Mouse (Mus musculus) gastrocnemius, adult 18-20 months (tissue): ENCODE results near the gene Aqp7. TPM values are rescaled to one million over a fixed set of nuclear protein-coding genes. Genes with fewer than 3 reads are reported as not detected.

Experiments
- DNase-seq: peaks from one replicate; pipeline ENCODE4 v3.0.0; 2021; ENCODE audit warnings: low spot score
- microRNA-seq: library from miRNA; unstranded; fragments of <30 nt; microRNA quantifications from one replicate; pipeline ENCODE4 v1.2.0, GENCODE M21; 2021
- total RNA-seq, 2 experiments: library from RNA; stranded (reverse); gene quantifications; 2 replicates each; pipeline ENCODE4 v1.2.3; 2021

Aqp7 gene
- total RNA-seq, 2 experiments from 2014 or later: 6.4 to 10.6 TPM

- DNase-seq: no peak
Measured at GRCm38 (mm10) chr4:41015798-41016197, 32.1 kb downstream of the Aqp7 start.

- no peak for DNase-seq
Measured at GRCm38 (mm10) chr4:41013351-41013750, 34.6 kb downstream of the Aqp7 start.

- DNase-seq: no peak
Measured at GRCm38 (mm10) chr4:41000842-41001639, 46.9 kb downstream of the Aqp7 start.

DNA sequence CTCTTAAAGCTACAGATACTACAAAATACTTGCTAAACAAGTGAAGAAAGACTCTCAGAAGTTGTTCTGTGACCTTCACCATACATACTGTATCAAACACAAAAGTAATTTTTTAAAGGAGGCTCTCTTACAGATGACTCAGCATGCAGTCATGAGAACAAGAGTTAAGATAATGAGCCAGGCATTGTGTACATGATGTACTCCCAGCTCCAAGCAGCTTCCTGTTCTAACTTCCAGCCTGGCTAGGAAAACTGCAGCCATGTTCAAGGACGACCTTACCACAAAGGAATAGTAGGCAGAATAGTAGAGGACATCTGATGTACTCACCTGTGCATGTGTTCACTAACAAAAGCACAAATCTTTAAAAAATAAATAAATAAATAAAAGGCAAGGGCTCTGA is 47.7 kb downstream of the Aqp7 start:
- no peak for DNase-seq

- DNase-seq: no peak
Measured at GRCm38 (mm10) chr4:40997916-40998315, 50.0 kb downstream of the Aqp7 start.

DNA sequence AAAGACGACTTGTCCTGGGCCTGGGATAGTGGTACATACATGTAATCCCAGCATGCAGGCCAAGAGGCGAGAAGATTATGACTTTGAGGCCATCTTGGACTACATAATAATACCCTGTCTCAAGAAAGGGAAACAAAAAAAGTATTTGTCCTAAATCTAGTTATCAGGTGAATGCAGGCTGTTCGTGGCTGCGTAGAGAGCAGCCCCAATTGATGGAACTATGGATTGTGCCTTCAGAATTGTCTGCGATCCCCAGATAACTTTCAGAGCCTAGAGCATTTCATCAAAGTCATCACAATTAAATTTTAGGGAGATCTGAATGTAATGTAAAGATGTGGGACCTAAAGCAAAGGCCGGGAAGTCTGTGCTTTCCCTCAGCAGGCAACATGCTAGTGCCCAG is 51.6 kb downstream of the Aqp7 start:
- DNase-seq: no peak

GRCm38 (mm10) chr4:40989633-40990032 is 58.3 kb downstream of the Aqp7 start:
- DNase-seq: no peak

DNA sequence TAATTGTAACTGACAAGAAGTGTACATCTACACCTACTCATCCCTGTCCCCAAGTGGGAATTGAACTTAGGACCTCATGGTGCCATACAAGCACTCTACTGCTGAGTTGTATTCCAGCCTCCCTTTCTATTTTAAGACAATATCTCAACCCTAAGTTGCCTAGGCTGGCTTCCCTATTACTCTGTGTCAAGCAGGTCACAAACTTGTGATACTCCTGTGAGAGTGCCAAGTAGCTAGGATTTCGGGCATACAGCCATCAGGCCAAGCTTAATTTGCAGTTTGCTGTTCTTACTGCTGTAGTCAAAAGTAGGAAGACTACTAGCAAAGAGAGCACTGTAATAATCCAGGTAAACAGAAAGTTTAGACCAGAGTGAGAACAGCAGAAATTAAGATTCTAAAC is 64.3 kb downstream of the Aqp7 start:
- peak; percentile 89 for DNase-seq

Small RNA genes within 50 kb of the gene (microRNA-seq; reads per million reads assigned to microRNA genes)
- gene Mir3094: not detected

Other genes with a start within 250 kb of the Aqp7 start
- gene B4galt1, start 194.1 kb downstream of the Aqp7 start, total RNA-seq: 10 to 100 TPM; 23.0 to 25.4 TPM
- gene Spink4, start 128.1 kb downstream of the Aqp7 start, total RNA-seq: not detected
- gene Bag1, start 99.8 kb downstream of the Aqp7 start, total RNA-seq: 100 to 1,000 TPM; 232 to 237 TPM
- gene Chmp5, start 99.7 kb downstream of the Aqp7 start, total RNA-seq: 10 to 100 TPM; 23.2 to 25.4 TPM
- gene Nfx1, start 77.2 kb downstream of the Aqp7 start, total RNA-seq: 10 to 100 TPM; 18.8 to 19.5 TPM
- gene Aqp3, start 50.0 kb upstream of the Aqp7 start, total RNA-seq: not detected
- gene Nol6, start 76.3 kb upstream of the Aqp7 start, total RNA-seq: 10 to 100 TPM; 15.3 to 16.3 TPM
- 100 to 1,000 TPM; 154 to 205 TPM for gene Ube2r2, start 87.6 kb upstream of the Aqp7 start, total RNA-seq
- 10 to 100 TPM; 87.1 to 89.5 TPM for gene Ubap2, start 227.0 kb upstream of the Aqp7 start, total RNA-seq